13 mouse cellular contexts compared by ENCODE assay signal in the genomic region with DNA sequence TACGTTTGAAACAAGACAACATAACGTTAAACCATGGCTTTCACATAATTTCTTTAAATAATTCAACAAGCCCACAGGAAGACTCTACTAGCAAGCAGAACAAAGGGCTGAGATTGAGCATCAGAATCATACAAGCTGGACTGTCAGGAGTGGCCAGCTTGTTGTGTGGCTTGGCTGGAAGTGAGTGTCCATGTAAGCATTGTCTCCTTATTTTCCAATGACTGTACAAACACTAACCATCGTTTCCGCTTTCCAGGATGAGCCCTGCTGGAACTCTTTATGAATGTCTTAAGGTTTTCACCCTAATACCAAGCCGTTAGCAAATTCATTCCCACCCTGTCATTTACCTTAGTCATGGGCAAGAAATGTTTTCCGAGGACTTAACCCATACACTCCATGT. TPM values are rescaled to one million over a fixed set of nuclear protein-coding genes. Genes with fewer than 3 reads are reported as not detected.
DNase-seq lines count a peak whose midpoint lies in the region; ATAC-seq and TF ChIP-seq lines count a peak whose summit lies in the region.
"Had no signal": no experiment of that assay in that cellular context is flagged by ENCODE, and none has a peak within 500 bp of the region (broad histone marks: within the 10 kb centered on the region; RNA-seq: fewer than 3 reads in every experiment).

No protein-coding gene starts in this region.

- no peak for ATAC-seq in intestine, postnatal 0 days

- peak overlapping the region; percentile 99 for H3K27ac ChIP-seq in left cerebral cortex, adult 2 months
- H3K27ac ChIP-seq in intestine, postnatal 0 days (ENCODE audit: low read depth, low read length), result no peak overlapping the region
- H3K27ac ChIP-seq in olfactory bulb, adult 2 months (ENCODE audit: insufficient read depth, low read depth, low read length), result no peak overlapping the region

- H3K36me3 ChIP-seq in intestine, postnatal 0 days (ENCODE audit: control insufficient read depth, insufficient read depth), result no peaks in the 10 kb centered on the region

- H3K9me3 ChIP-seq in intestine, postnatal 0 days (ENCODE audit: control insufficient read depth), result no peaks in the 10 kb centered on the region

- H3K4me1 ChIP-seq in intestine, postnatal 0 days (replicated peaks; ENCODE audit: control insufficient read depth, insufficient read depth, low read length), result 0 out of 2 replicates have a peak, but pooled peaks cover 4% of the 10 kb centered on the region
- peaks cover 3% of the 10 kb centered on the region; the same call in 1 of the 2 replicates for H3K4me1 ChIP-seq in olfactory bulb, adult 2 months (ENCODE audit: control insufficient read depth, insufficient read depth, low read length)

- intact Hi-C loops in left cerebral cortex, adult 2 months (cut with DNase I), result loop anchor here (2.0 to 10.0 kb wide), 2 partner anchors 250 to 666 kb away; no protein-coding TSS in a partner anchor
- intact Hi-C loops in left cerebral cortex, postnatal 14 days (cut with DNase I), result loop anchor here (5.0 kb wide), 2 partner anchors 34 to 251 kb away; no protein-coding TSS in a partner anchor
- intact Hi-C loops in left cerebral cortex, postnatal 4 days (cut with DNase I), result loop anchor here (1.0 kb wide), 1 partner anchor 73 kb away; no protein-coding TSS in a partner anchor

- peak; percentile 57 for DNase-seq in cerebellum, adult 9-10 months
- no peak for DNase-seq in cerebellum, postnatal 4 days (ENCODE audit: low spot score in 2 of 2)
- DNase-seq in left cerebral cortex, adult 2 months (ENCODE audit: extremely low spot score in 1 of 2, low spot score in 2 of 2), result no peak
- no peak for DNase-seq in left cerebral cortex, postnatal 14 days (ENCODE audit: low spot score in 2 of 2)
- no peak for DNase-seq in spleen, postnatal 4 days (ENCODE audit: low spot score in 2 of 2)
- DNase-seq in left cerebral cortex, postnatal 4 days, result no peak
- DNase-seq: adrenal gland, adult 8-10 months; kidney, adult 8-10 months; layer of hippocampus, postnatal 36 days; lung, embryonic 14.5 days had no signal

- H3K9ac ChIP-seq in intestine, postnatal 0 days (ENCODE audit: low read depth, low read length), result no peak overlapping the region
- H3K9ac ChIP-seq: lung, embryonic 14.5 days had no signal

- WGBS in intestine, postnatal 0 days, result 78% methylated on average over 6 of the region's 6 CpGs
- 17% methylated on average over 6 of the region's 6 CpGs for WGBS in olfactory bulb, adult 2 months

- TF ChIP-seq CTCF in left cerebral cortex, adult 2 months (IDR thresholded peaks at IDR 0.05), result no peak
- TF ChIP-seq CTCF in intestine, postnatal 0 days (IDR thresholded peaks at IDR 0.05; ENCODE audit: low read depth), result no peak
- no peak for TF ChIP-seq CTCF in olfactory bulb, adult 2 months (IDR thresholded peaks at IDR 0.05; ENCODE audit: insufficient read depth, low read depth, low read length)

- TF ChIP-seq POLR2A in olfactory bulb, adult 2 months (IDR thresholded peaks at IDR 0.05; ENCODE audit: insufficient read depth, low read depth, low read length), result no peak

- 0 out of 2 replicates have a peak overlapping the region, but pooled peaks have one; percentile 92 for H3K4me2 ChIP-seq in intestine, postnatal 0 days (replicated peaks; ENCODE audit: low read depth)

- peak overlapping the region; percentile 89 for H3K4me3 ChIP-seq in left cerebral cortex, adult 2 months
- no peak overlapping the region for H3K4me3 ChIP-seq in intestine, postnatal 0 days (ENCODE audit: low read depth, low read length)
- H3K4me3 ChIP-seq in olfactory bulb, adult 2 months (ENCODE audit: insufficient read depth, low read depth, low read length), result peak overlapping the region; percentile 13

- H3K27me3 ChIP-seq in intestine, postnatal 0 days (replicated peaks; ENCODE audit: control insufficient read depth, insufficient read depth, low read length), result peaks cover 14% of the 10 kb centered on the region

RNA-seq across cellular contexts. Expression of a gene that starts 2.0 kb away (rescaled TPM):
- total RNA-seq in left cerebral cortex, adult 2 months (2021), result 1,000 to 10,000 TPM; 1,948 to 2,026 TPM
- total RNA-seq in left cerebral cortex, postnatal 14 days (2021), result 1,000 to 10,000 TPM; 2,228 to 2,322 TPM
- polyA plus RNA-seq in intestine, postnatal 0 days (2015; fragmentation: Nextera tagmentation; extraction: Ambion mirVana), result 173 and 185 TPM in 2 replicates
- polyA plus RNA-seq in olfactory bulb, adult 2 months (2012; ENCODE audit: insufficient read depth, insufficient read length, low replicate concordance, missing spikeins), result 578 and 655 TPM in 2 replicates
- total RNA-seq in left cerebral cortex, postnatal 4 days (2021), result 100 to 1,000 TPM; 839 to 915 TPM
- total RNA-seq: MEL had no signal

RNA-seq across cellular contexts. Expression of a gene that starts 42.7 kb away (rescaled TPM):
- 10 to 100 TPM; 83.5 to 87.8 TPM for total RNA-seq in left cerebral cortex, adult 2 months (2021)
- 100 to 1,000 TPM in 1 of 2 experiments, 10 to 100 TPM in 1; 92.5 to 107 TPM for total RNA-seq in left cerebral cortex, postnatal 14 days (2021)
- polyA plus RNA-seq in intestine, postnatal 0 days (2015; fragmentation: Nextera tagmentation; extraction: Ambion mirVana), result 78.7 and 87.4 TPM in 2 replicates
- polyA plus RNA-seq in olfactory bulb, adult 2 months (2012; ENCODE audit: insufficient read depth, insufficient read length, low replicate concordance, missing spikeins), result not detected in 2 replicates
- total RNA-seq in left cerebral cortex, postnatal 4 days (2021), result 100 to 1,000 TPM; 123 to 129 TPM
